Mouse (Mus musculus) natural killer cell, adult 2 months (primary cell): Measurements from ENCODE around the gene Sox6.

Experiments used
- DNase-seq, 2 experiments: peaks; one replicate each; pipeline ENCODE4 v3.0.0; 2022; ENCODE audit warnings: low spot score in 2 of 2

Gene Sox6

GRCm38 (mm10) chr7:115830938-115831873, 207.4 kb downstream of the Sox6 start:
- DNase-seq = no peak

DNA sequence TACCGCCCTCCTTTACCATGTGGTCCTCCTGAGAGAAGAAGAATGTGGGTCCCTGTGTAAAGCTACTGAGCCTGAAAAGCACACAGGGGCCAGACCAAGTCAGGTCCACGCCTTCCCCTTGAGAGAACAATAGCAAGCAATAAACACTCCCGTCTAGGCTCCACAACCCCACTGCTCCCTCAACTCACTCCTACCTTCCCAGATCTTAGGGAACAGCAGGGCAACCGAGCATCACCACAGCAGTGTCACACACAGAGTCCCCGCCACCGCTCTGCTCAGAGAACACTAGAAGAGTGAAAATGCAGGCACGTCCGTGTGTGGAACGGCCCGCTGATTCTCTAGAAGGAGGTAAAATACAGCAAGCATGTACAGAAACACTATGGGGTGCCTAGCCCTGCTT, 208.2 kb downstream of the Sox6 start:
- no peak for DNase-seq

GRCm38 (mm10) chr7:115829756-115830155, 208.8 kb downstream of the Sox6 start:
- no peak for DNase-seq

DNA sequence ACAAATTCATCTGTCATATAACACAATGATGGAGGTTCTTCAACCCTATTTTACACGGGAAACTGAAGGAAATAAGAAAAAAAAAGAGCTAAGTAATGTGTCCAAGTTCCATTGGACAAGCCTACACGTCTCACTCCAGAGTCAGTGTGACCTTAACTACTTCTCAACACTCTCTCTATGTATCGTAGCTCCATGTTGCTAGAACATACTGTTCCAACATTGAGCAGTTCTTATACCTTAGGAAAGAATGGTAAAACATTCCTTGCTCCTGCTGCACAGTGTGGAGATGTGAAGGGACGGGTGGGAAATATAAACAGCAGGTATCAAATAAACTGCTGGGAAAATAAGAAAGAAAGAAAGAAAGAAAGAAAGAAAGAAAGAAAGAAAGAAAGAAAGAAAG, 209.3 kb downstream of the Sox6 start:
- DNase-seq = no peak

- DNase-seq = no peak
These were observed 213.3 kb downstream of the Sox6 start for GRCm38 (mm10) chr7:115825295-115825694.

DNA sequence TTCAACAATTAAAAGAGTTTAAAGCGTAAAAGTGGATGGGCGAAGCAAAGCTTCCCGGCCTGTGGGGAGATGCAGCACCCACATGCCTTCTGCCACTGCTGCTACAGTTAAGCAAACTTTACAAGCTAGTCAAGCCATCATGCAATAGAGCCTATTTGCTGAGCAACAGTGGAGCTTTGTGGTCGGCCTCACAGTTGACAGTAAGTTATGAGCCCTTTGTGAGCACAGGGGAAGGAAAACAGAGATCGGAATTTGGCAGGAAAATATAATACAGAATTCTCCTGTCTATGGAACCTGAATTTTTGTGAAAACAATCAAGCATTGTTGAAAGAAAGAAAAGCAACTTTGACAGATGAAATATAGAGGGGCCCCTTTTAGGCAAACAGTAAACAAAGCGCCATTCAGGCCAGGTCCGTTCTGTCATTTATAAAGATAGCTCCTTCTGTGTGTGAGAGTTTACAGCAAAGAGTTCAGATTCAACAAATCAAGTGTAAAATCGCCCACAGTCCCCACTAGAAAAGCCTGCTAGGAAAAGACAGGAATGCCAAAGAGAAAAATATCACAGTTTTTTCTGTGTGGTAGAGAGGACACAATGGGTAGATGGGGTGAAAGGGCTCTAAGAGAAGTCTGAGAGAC, 213.9 kb downstream of the Sox6 start:
- no peak for DNase-seq

GRCm38 (mm10) chr7:115819136-115819535, 219.5 kb downstream of the Sox6 start:
- DNase-seq = no peak

DNA sequence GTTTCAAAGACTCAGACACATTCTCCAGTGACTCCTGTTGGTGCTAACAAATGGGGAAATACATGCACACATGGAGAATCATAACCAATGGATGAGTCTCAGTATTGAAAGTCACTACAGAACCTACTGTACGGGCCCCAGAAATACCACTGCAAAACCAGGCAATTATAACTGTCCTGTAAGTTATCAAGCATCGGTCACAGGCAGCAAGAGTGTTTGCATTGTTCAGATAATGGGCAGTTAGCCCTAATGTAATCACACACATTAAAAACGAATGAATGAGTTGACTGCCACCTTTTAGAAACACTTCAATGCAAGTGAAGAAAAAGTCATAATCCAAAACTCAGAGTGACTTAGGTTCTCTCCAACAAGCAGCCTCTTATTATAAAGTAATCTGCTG, 235.3 kb downstream of the Sox6 start:
- DNase-seq = no peak

DNA sequence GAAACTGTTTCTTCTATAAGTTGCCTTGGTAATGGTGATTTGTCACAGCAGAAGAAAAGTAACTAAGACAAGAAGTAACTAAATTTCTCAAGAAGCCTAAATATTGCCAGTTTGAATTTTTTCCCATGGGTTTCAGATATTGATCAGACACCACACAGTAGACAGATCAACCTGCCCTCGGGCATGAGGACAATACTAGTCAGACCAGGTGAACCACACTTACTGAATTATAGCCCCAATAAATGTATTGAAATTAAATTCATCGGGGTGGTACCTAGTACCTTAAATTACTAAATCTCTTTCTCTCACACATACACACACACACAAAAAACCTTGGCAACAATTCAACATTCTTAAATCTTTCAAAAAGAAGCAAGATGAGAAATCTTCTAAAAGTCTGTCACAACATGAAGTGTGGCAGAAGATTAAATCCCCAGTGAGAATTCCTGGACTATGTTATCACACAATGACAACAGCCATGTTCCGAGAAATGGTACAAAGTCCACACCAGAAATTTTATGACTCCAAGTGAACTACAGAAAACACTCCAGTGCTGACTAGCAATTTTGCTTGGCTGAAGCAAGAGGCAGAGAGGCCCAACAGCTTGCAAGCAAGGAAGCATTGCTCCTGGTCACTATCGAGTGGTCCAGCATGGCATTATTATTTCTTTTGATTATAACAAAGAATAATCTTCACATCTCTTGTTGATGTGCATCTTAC, 244.3 kb downstream of the Sox6 start:
- DNase-seq = no peak

GRCm38 (mm10) chr7:115792841-115793240, 245.8 kb downstream of the Sox6 start:
- DNase-seq = no peak

GRCm38 (mm10) chr7:115789116-115789823, 249.3 kb downstream of the Sox6 start:
- DNase-seq = no peak

DNA sequence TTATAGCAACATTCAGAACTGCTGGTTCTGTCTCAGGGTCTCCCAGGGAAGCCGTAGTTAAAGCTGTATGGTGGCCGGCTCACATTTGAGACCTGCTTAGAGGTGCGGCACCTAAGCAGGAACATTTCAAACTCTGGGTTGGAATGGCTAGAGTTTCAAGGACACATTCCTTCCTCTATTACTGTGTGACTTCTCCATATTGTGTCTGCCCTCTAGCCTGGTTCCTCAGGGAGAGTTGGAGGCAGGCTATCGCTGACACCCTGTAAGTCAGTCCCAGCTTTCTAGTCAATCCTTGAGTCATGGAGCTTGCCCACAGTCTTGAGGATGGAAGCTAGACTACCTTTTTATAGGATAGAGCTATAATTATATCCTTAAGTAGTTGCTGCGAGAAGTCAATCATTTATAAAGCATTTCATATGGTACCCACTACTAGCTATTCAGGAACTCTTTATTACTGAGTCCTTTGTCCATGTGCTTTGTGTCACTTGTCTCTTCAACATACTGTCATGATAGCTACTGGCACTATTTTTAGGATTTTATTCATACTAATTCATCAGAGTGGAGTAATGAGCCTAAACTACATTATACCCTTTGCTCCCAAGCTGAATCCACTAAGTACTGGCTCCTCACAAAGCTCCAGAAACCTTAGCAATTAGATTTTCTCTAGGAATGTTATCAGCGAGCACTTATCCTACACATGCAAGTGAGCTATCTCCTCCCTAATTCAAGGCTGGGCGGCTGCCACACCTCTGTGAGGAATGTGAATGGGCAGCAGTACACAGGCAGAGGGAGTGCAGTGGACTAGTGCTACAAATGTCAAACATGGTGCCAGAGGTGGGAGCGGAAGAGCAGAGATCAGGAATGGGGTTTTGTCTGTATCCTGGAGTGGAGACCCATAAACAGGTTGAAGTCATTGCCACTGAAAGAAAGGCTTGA, 254.3 kb downstream of the Sox6 start:
- no peak for DNase-seq

- no peak for DNase-seq
These were observed 258.4 kb downstream of the Sox6 start for GRCm38 (mm10) chr7:115780148-115780547.

GRCm38 (mm10) chr7:115779544-115779943, 259.1 kb downstream of the Sox6 start:
- no peak for DNase-seq

GRCm38 (mm10) chr7:115776736-115777135, 261.9 kb downstream of the Sox6 start:
- DNase-seq = no peak

DNA sequence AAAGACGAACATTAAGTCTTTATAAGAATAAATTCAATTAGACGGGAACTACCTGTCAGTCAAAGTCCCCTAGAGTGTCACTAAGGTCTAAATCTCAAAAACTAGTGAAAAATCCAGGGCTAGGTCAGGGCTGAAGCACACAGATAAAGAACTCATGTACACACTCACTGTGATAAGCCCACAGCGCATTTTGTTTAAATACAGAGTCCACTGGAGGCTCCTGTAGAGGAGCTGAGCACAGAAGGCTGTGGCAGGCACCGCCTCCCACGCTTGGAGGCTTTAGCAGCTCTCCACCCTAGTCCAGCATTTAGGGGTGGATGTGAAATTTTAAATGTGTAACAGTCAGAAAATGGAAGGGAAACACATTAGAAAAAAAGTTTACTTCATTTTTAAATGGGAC, 262.3 kb downstream of the Sox6 start:
- no peak for DNase-seq

GRCm38 (mm10) chr7:115766316-115766715, 272.3 kb downstream of the Sox6 start:
- DNase-seq = no peak

DNA sequence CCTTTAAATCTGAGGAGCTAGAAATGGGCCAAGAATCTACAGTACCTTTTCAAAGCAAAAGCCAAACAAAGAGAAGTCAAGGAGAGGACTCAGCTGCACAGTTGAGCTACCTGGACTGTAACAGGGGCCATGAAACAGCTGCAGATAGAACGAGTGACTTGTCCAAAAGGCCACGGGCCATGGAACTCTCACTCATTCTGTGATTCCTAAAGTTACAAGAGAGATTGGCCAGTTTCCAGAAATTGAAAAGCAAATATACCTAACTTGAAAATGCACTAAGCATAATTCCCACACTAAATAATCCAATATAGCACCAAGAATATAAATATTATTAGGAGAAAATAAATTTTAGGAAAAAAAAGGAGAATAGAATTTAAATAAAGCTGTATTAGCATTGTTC, 274.7 kb downstream of the Sox6 start:
- no peak for DNase-seq

DNA sequence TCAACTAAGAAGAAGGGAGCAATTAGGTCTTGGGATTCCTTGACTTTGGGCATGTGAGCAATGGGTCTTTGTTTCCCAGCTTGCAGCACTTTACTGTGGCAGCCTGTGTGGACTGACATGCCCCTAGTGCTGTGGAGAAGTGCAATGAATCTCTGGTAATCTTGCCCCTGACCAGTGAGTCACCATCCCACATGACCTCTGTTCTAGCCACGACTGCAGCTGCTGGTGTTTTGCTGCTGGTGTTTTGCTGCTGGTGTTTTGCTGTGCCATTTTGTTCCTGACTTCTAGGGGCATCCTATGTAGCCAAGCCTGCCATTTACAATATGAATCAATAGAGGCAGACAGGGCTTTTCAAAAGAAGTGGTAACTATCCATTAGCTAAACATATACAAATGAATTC, 280.4 kb downstream of the Sox6 start:
- no peak for DNase-seq

DNA sequence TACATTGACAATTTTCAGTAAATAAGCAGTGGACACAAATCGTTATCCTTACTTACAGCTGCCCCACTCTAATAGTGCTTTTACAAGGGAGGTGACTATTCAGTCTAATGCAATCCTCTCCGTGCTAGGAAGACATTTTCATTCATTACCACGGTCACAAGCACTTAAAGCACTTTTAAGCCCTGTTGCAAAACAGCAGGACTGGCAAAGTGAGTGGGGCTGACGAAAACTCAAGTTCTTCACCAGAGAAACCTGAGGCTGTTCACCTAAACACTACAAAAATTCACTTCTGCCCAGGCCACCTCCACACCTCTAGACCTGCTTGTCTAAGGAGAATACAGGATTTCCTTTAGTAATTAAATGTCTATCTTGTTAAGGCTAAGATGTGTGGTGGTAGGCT, 283.3 kb downstream of the Sox6 start:
- no peak for DNase-seq

GRCm38 (mm10) chr7:115754216-115754615, 284.4 kb downstream of the Sox6 start:
- DNase-seq = no peak
